Mouse (Mus musculus): ENCODE measurements around the gene Gm17657. TPM values are rescaled to one million over a fixed set of nuclear protein-coding genes. Genes with fewer than 3 reads are reported as not detected.
"Not testable (repeated sequence)": the region's sequence is repeated elsewhere in the genome, so short reads cannot be mapped to it uniquely, and the experiment has no call there.

Gene Gm17657
- polyA plus RNA-seq, 1 experiment from 2014 or later = not detected

DNA sequence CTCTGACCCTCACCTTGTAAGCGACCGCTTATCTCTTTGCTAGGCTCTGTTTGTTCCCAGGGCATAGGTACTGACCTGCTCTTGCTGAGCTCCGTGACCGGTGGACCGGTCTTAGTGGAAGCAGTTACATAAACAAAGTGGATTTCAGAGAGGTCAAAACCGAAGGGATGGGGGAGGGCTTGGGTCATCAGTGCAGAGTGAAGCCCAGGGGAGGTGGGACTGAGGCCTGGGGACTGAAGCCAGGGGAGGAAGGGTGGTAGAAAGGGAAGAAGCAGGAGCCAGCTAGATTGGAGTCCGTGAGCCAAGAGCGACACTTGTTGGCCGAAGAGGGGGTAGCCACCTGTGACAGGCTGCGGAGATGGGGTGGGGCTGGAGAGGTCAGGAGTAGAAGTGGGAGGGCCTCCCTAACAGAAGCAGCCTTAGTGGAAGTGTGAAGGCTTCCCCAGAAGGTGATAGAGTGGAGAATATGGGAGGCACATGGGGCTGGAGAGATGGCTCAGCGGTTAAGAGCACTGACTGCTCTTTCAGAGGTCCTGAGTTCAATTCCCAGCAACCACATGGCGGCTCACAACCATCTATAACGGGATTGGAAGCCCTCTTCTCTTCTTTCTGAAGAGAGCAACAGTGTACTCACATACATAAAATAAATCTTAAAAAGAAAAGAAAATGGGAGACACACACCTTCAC is 36.3 kb downstream of the Gm17657 start:
- 43% methylated on average over 13 of the region's 13 CpGs for WGBS
- Histone ChIP-seq H3K4me2 (no peak overlapping the region), H3K27ac (no peak overlapping the region), H3K27me3 (replicated peaks) (no peaks in the 10 kb centered on the region), H3K4me1 (0 out of 2 replicates have a peak, but pooled peaks cover 2% of the 10 kb centered on the region), H3K4me3 (no peak overlapping the region), H3K9ac (no peak overlapping the region), H3K9me3 (no peaks in the 10 kb centered on the region), H3K36me3 (replicated peaks) (no peaks in the 10 kb centered on the region)
- no peak for ATAC-seq (replicated peaks)

- H3K4me3 ChIP-seq = no peak overlapping the region
- H3K9ac ChIP-seq = no peak overlapping the region
- ATAC-seq (replicated peaks) = no peak
- H3K9me3 ChIP-seq = no peaks in the 10 kb centered on the region
- WGBS = 72% methylated on average over 8 of the region's 8 CpGs
- no peak overlapping the region for H3K27ac ChIP-seq
- 0 out of 2 replicates have a peak, but pooled peaks cover 2% of the 10 kb centered on the region for H3K4me1 ChIP-seq
- no peaks in the 10 kb centered on the region for H3K36me3 ChIP-seq (replicated peaks)
- no peak overlapping the region for H3K4me2 ChIP-seq
- H3K27me3 ChIP-seq (replicated peaks) = no peaks in the 10 kb centered on the region
Measured at GRCm38 (mm10) chr17:29510691-29511090, 38.7 kb downstream of the Gm17657 start.

- Histone ChIP-seq H3K9me3 (no peaks in the 10 kb centered on the region), H3K4me1 (no peaks in the 10 kb centered on the region), H3K4me2 (no peak overlapping the region), H3K36me3 (replicated peaks) (no peaks in the 10 kb centered on the region), H3K27ac (no peak overlapping the region), H3K27me3 (replicated peaks) (no peaks in the 10 kb centered on the region), H3K9ac (no peak overlapping the region), H3K4me3 (no peak overlapping the region)
- ATAC-seq (replicated peaks) = no peak
- WGBS = 80% methylated on average over 12 of the region's 12 CpGs
Measured at GRCm38 (mm10) chr17:29508927-29509608, 40.4 kb downstream of the Gm17657 start.

- 78% methylated on average over 5 of the region's 5 CpGs for WGBS
- ATAC-seq (replicated peaks) = no peak
- H3K27ac ChIP-seq = no peak overlapping the region
Measured at GRCm38 (mm10) chr17:29503700-29504099, 45.7 kb downstream of the Gm17657 start.

GRCm38 (mm10) chr17:29502669-29503665 is 46.5 kb downstream of the Gm17657 start:
- no peak overlapping the region for H3K9ac ChIP-seq
- no peak for ATAC-seq (replicated peaks)
- peak overlapping the region; percentile 4; the same call in 1 of the 2 replicates for H3K4me2 ChIP-seq
- H3K9me3 ChIP-seq = no peaks in the 10 kb centered on the region
- no peaks in the 10 kb centered on the region for H3K36me3 ChIP-seq (replicated peaks)
- H3K4me1 ChIP-seq = no peaks in the 10 kb centered on the region
- WGBS = 22% methylated on average over 32 of the region's 32 CpGs
- no peak overlapping the region for H3K4me3 ChIP-seq
- H3K27ac ChIP-seq = no peak overlapping the region
- H3K27me3 ChIP-seq (replicated peaks) = 0 out of 2 replicates have a peak, but pooled peaks cover 4% of the 10 kb centered on the region

More at GRCm38 (mm10) chr17:29503700-29504099, 45.7 kb downstream of the Gm17657 start:
- no peak overlapping the region for H3K9ac ChIP-seq
- no peak overlapping the region for H3K4me3 ChIP-seq
- 0 out of 2 replicates have a peak, but pooled peaks cover 4% of the 10 kb centered on the region for H3K27me3 ChIP-seq (replicated peaks)
- no peaks in the 10 kb centered on the region for H3K9me3 ChIP-seq
- no peak overlapping the region for H3K4me2 ChIP-seq
- no peaks in the 10 kb centered on the region for H3K36me3 ChIP-seq (replicated peaks)
- no peaks in the 10 kb centered on the region for H3K4me1 ChIP-seq

GRCm38 (mm10) chr17:29502005-29502668 is 47.3 kb downstream of the Gm17657 start:
- H3K9me3 ChIP-seq = no peaks in the 10 kb centered on the region
- no peak overlapping the region for H3K4me3 ChIP-seq
- no peak for ATAC-seq (replicated peaks)
- H3K36me3 ChIP-seq (replicated peaks) = no peaks in the 10 kb centered on the region
- H3K4me1 ChIP-seq = no peaks in the 10 kb centered on the region
- H3K27me3 ChIP-seq (replicated peaks) = 0 out of 2 replicates have a peak, but pooled peaks cover 4% of the 10 kb centered on the region
- no peak overlapping the region for H3K9ac ChIP-seq
- 83% methylated on average over 7 of the region's 7 CpGs for WGBS
- H3K27ac ChIP-seq = no peak overlapping the region
- no peak overlapping the region for H3K4me2 ChIP-seq

GRCm38 (mm10) chr17:29500802-29501469 is 48.5 kb downstream of the Gm17657 start:
- WGBS = 81% methylated on average over 17 of the region's 17 CpGs
- Histone ChIP-seq H3K36me3 (replicated peaks) (no peaks in the 10 kb centered on the region), H3K27ac (no peak overlapping the region), H3K27me3 (replicated peaks) (0 out of 2 replicates have a peak, but pooled peaks cover 4% of the 10 kb centered on the region), H3K4me1 (no peaks in the 10 kb centered on the region), H3K9ac (no peak overlapping the region), H3K9me3 (no peaks in the 10 kb centered on the region), H3K4me3 (no peak overlapping the region), H3K4me2 (no peak overlapping the region)
- no peak for ATAC-seq (replicated peaks)

GRCm38 (mm10) chr17:29500243-29500740 is 49.1 kb downstream of the Gm17657 start:
- no peaks in the 10 kb centered on the region for H3K36me3 ChIP-seq (replicated peaks)
- H3K4me3 ChIP-seq = no peak overlapping the region
- H3K4me2 ChIP-seq = no peak overlapping the region
- H3K4me1 ChIP-seq = no peaks in the 10 kb centered on the region
- ATAC-seq (replicated peaks) = no peak
- no peak overlapping the region for H3K27ac ChIP-seq
- 0 out of 2 replicates have a peak, but pooled peaks cover 4% of the 10 kb centered on the region for H3K27me3 ChIP-seq (replicated peaks)
- no peak overlapping the region for H3K9ac ChIP-seq
- H3K9me3 ChIP-seq = no peaks in the 10 kb centered on the region
- 80% methylated on average over 7 of the region's 7 CpGs for WGBS

DNA sequence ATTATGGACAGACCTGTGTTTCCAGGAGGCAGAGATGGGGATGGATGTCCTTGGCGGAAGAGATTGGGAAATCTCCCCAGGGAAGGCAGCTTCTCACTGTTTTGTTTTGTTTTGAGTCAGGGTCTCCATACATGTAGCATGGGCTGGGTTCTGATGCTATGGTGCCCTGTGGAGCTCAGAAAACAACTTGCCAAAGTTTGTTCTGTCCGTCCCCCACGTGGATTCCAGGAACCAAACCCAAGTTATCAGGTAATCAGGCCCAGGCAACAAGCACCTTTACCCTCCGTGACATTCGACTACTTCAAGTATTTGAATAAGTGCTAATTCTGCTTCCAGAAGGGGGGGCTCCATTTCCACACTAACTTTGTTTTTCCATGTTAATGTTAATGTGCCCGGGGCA is 49.9 kb downstream of the Gm17657 start:
- WGBS = 81% methylated on average over 6 of the region's 6 CpGs
- H3K4me3 ChIP-seq = no peak overlapping the region
- no peak overlapping the region for H3K27ac ChIP-seq
- ATAC-seq (replicated peaks) = no peak
- H3K9ac ChIP-seq = no peak overlapping the region
- no peak overlapping the region for H3K4me2 ChIP-seq
- H3K36me3 ChIP-seq (replicated peaks) = peaks cover 3% of the 10 kb centered on the region; the same call in 1 of the 2 replicates
- no peaks in the 10 kb centered on the region; the same call in 1 of the 2 replicates for H3K4me1 ChIP-seq
- no peaks in the 10 kb centered on the region for H3K9me3 ChIP-seq
- H3K27me3 ChIP-seq (replicated peaks) = 0 out of 2 replicates have a peak, but pooled peaks cover 4% of the 10 kb centered on the region

- ATAC-seq (replicated peaks); H3K36me3 ChIP-seq (replicated peaks): not testable (repeated sequence)
- WGBS = 93% methylated on average over 2 of the region's 2 CpGs
Measured at GRCm38 (mm10) chr17:29498952-29499351, 50.5 kb downstream of the Gm17657 start.

DNA sequence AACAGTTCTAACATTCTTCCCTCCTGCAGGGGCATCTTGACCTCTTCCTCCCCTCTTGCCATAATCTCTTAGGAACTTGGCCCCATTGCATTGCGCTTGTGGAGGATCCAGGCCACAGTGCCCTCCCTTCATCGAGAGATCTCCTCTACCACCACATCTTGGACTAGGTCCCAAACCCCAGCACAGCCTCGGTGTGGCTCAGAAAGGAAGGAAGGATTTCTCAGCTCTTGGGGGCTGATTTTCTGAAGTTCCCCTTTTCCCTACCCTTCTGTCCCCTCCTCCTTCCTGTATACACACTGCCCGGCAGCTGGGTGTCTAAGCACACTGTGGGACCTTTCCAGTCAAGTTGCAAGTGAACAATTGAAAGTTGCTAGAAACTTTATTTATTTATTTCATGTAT is 51.4 kb downstream of the Gm17657 start:
- 71% methylated on average over 4 of the region's 4 CpGs for WGBS
- Histone ChIP-seq H3K4me2 (no peak overlapping the region), H3K27me3 (replicated peaks) (0 out of 2 replicates have a peak, but pooled peaks cover 4% of the 10 kb centered on the region), H3K4me1 (peaks cover 6% of the 10 kb centered on the region), H3K27ac (no peak overlapping the region), H3K36me3 (replicated peaks) (peaks cover 7% of the 10 kb centered on the region; the same call in 1 of the 2 replicates), H3K9ac (no peak overlapping the region), H3K9me3 (no peaks in the 10 kb centered on the region), H3K4me3 (no peak overlapping the region)
- ATAC-seq (replicated peaks) = no peak

More at GRCm38 (mm10) chr17:29498952-29499351, 50.5 kb downstream of the Gm17657 start:
- H3K9me3 ChIP-seq; H3K4me2 ChIP-seq; H3K4me1 ChIP-seq; H3K27ac ChIP-seq; H3K27me3 ChIP-seq (replicated peaks); H3K4me3 ChIP-seq; H3K9ac ChIP-seq: not testable (repeated sequence)

All from midbrain, embryonic 15.5 days (tissue).